Mouse (Mus musculus) kidney, adult 8-10 months (tissue): ENCODE results near the gene Bcl7c.
"Not testable (repeated sequence)": the region's sequence is repeated elsewhere in the genome, so short reads cannot be mapped to it uniquely, and the experiment has no call there.

Source experiments
- DNase-seq, 2 experiments: peaks; one replicate each; pipeline ENCODE4 v3.0.0; 2022

The Bcl7c gene

DNA sequence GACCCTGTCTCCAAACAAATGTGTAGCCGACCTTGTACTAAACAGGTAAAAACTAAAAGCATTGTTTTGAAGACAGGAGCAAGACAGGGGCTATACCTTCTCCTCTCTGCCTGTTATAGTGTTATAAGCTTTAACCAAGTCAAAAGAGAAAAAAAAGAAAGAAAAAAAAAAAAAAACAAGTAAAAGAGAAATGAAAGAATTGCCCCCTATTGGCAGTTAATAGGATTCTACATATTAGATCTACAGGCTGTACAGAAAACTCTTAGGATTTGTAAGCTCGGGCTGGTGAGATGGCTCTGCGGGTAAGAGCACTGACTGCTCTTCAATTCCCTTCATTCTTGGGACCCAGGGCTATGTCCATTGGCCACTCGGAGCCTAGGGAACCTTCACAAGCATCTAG lies 66.5 kb downstream of the Bcl7c start:
- no peak for DNase-seq

GRCm38 (mm10) chr7:127641260-127641659 lies 67.5 kb downstream of the Bcl7c start:
- no peak for DNase-seq

- peak; percentile 66 to 70 for DNase-seq
These were observed 71.8 kb downstream of the Bcl7c start for GRCm38 (mm10) chr7:127636963-127637362.

GRCm38 (mm10) chr7:127631416-127631815 lies 77.3 kb downstream of the Bcl7c start:
- DNase-seq: no peak

GRCm38 (mm10) chr7:127628646-127629045 lies 80.1 kb downstream of the Bcl7c start:
- no peak for DNase-seq

DNA sequence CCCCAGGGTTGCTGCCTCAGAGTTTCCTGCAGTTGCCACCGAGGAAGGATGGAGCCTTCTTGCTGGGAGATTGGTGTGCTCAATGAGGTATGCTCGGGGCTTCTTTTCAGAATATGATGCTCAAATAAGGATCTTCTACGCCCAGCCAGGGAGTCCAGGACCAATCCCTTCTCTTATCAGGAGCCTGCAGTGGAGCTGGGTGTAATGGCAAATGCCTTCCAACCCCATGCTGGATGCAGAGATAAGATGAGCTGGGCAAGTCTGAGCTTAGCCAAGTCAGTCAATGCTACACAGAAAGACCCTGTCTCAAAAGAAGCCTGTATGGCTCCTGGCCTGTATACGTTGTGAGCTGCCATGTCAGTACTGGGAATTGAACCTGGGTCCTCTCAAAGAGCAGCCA lies 82.3 kb downstream of the Bcl7c start:
- no peak for DNase-seq

GRCm38 (mm10) chr7:127626039-127626438 lies 82.7 kb downstream of the Bcl7c start:
- DNase-seq: no peak

DNA sequence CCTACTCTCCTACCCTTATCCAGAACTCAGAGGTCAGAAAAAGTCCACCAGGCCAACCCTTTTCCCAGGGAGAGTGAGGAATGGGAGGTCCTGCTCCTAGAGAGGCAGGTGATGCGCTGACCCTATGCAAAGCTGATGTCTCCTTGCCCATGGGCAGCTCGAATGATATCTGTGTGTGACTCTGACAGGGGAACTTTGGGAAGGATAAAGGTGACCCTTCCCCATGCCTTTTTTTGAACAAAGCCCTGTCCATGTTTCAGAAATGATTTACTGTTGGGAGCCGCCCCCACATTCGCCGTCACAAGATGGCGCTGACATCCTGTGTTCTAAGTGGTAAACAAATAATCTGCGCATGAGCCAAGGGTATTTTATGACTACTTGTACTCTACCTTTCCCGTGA lies 90.3 kb downstream of the Bcl7c start:
- not testable (repeated sequence) for DNase-seq

GRCm38 (mm10) chr7:127617962-127618361 lies 90.8 kb downstream of the Bcl7c start:
- no peak for DNase-seq

GRCm38 (mm10) chr7:127616881-127617280 lies 91.9 kb downstream of the Bcl7c start:
- no peak for DNase-seq

GRCm38 (mm10) chr7:127616336-127616735 lies 92.4 kb downstream of the Bcl7c start:
- no peak for DNase-seq

DNA sequence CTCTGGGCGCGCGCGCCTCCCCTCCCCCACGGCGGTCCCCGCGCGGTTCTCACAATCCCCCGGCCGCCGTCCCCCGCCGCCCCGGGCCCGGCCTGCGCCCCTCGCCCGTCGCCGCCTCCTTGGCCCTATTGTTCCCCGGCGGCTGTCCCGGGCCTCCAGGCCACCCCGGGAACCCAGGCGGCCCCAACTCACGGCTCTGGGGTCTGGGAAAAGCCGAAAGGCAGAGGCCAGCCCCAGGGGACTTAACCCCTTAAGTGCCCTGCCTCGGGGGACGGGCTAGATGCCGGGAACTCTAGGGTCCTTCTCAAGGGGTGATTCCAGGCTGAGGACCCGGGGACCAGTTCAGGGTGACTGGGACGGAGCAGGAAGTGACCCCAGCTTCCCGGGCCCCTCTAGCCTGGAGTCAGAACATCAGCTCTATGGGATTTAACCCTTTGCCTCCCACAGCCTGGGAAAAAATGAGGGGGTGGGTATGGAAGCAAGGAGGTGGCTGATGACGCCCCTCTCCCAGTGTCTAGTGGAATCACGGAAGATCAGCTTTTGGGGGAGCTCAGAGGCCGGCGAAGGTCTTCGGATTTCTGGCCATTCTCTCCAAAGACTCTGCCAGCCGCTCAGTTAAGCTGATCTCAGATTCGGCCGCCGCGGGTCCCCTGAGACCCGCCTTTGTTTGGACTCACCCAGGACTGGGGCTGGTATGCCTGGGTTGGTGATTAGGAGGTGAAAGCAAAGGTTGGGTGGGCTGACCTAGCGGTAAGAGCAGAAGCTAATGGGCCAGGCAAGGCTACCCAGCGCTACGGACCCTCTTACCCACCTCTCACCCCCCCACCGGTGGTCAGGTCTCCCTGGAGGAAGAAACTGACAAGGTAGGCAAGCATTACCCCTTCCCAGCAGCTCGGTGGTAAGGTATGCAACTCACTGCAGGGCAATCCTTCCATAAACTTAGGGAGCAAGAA lies 93.6 kb downstream of the Bcl7c start, which contains the start of gene Zfp629:
Gene Zfp629, minus strand, starts transcription at position 907 of the 953 bp plus-strand sequence.
- DNase-seq: peak; percentile 69 to 73

GRCm38 (mm10) chr7:127614511-127614890 lies 94.2 kb downstream of the Bcl7c start:
- DNase-seq: peak; percentile 61 to 69

- DNase-seq: peak in 1 of 2 experiments; percentile 36
These were observed 94.6 kb downstream of the Bcl7c start for GRCm38 (mm10) chr7:127614091-127614490.

- peak in 1 of 2 experiments; percentile 38 for DNase-seq
These were observed 95.2 kb downstream of the Bcl7c start for GRCm38 (mm10) chr7:127613501-127613900.

GRCm38 (mm10) chr7:127611561-127611960 lies 97.2 kb downstream of the Bcl7c start:
- no peak for DNase-seq
